Mouse (Mus musculus): ENCODE results near the gene Drd3. TPM values are rescaled to one million over a fixed set of nuclear protein-coding genes. Genes with fewer than 3 reads are reported as not detected.

The Drd3 gene
- polyA plus RNA-seq, 1 experiment from 2014 or later: not detected

DNA sequence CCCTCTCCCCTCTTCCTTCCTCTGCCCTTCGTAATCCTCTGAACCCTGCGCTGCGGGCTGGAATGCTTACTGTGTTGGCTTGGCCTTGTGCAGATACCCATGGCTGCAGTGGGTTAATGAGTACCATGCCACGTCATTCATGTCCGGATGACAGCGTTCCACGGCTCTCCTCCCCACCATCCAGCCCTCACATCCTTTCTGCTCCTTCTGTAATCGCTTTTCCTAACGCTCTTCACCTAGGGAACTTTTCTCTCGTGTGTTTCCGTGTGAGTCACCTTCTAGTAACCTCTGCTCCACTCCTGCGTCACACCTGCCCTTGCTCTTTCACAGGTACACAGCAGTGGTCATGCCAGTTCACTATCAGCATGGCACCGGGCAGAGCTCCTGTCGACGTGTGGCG lies 53.2 kb downstream of the Drd3 start:
- Histone ChIP-seq H3K27ac (no peak overlapping the region), H3K9me3 (no peaks in the 10 kb centered on the region), H3K27me3 (ENCODE audit: insufficient read depth, poor library complexity, severe bottlenecking) (no peaks in the 10 kb centered on the region), H3K36me3 (no peaks in the 10 kb centered on the region), H3K4me1 (replicated peaks) (no peaks in the 10 kb centered on the region; the same call in 1 of the 2 replicates), H3K4me3 (no peak overlapping the region)
- 79% methylated on average over 16 of the region's 16 CpGs for WGBS
- DNase-seq (ENCODE audit: low spot score): no peak

- Histone ChIP-seq H3K27ac (no peak overlapping the region), H3K4me3 (no peak overlapping the region)
Measured at GRCm38 (mm10) chr16:43809429-43809828, 55.6 kb downstream of the Drd3 start.

DNA sequence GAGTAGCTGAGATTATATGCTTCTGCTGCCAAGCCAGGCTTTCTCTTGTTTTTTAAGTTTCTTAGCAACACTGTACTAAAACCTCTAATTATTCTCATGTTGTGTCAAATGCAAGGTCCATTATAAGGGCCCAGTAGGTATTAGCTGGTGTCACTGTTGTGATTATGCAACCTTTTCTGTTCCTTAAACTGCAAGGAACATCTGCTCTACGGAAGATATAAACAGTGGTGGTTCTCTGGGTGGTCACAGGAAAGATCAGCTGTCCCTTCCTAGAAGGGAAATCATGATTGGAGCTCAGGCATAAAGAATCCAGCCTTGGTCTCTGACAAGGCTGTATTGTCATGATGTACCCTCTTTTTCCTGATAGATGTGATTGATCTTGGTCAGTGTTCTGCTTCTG lies 57.6 kb downstream of the Drd3 start:
- Histone ChIP-seq H3K27ac (no peak overlapping the region), H3K4me1 (replicated peaks) (0 out of 2 replicates have a peak, but pooled peaks cover 6% of the 10 kb centered on the region), H3K9me3 (no peaks in the 10 kb centered on the region), H3K27me3 (ENCODE audit: insufficient read depth, poor library complexity, severe bottlenecking) (no peaks in the 10 kb centered on the region), H3K4me3 (no peak overlapping the region), H3K36me3 (no peaks in the 10 kb centered on the region)
- no peak for DNase-seq (ENCODE audit: low spot score)
- 87% methylated on average over 1 of the region's 1 CpGs for WGBS

More at GRCm38 (mm10) chr16:43809429-43809828, 55.6 kb downstream of the Drd3 start:
- H3K4me1 ChIP-seq (replicated peaks): no peaks in the 10 kb centered on the region
- no peaks in the 10 kb centered on the region for H3K27me3 ChIP-seq (ENCODE audit: insufficient read depth, poor library complexity, severe bottlenecking)
- H3K36me3 ChIP-seq: no peaks in the 10 kb centered on the region
- WGBS: 96% methylated on average over 2 of the region's 2 CpGs
- no peaks in the 10 kb centered on the region for H3K9me3 ChIP-seq
- no peak for DNase-seq (ENCODE audit: low spot score)

GRCm38 (mm10) chr16:43814644-43815043 lies 60.8 kb downstream of the Drd3 start:
- Histone ChIP-seq H3K4me1 (replicated peaks) (0 out of 2 replicates have a peak, but pooled peaks cover 7% of the 10 kb centered on the region), H3K36me3 (no peaks in the 10 kb centered on the region), H3K4me3 (no peak overlapping the region), H3K9me3 (no peaks in the 10 kb centered on the region), H3K27me3 (ENCODE audit: insufficient read depth, poor library complexity, severe bottlenecking) (no peaks in the 10 kb centered on the region), H3K27ac (no peak overlapping the region)
- 35% methylated on average over 4 of the region's 4 CpGs for WGBS
- DNase-seq (ENCODE audit: low spot score): no peak

- no peaks in the 10 kb centered on the region for H3K36me3 ChIP-seq
- no peaks in the 10 kb centered on the region for H3K9me3 ChIP-seq
- no peak for DNase-seq (ENCODE audit: low spot score)
- 84% methylated on average over 4 of the region's 5 CpGs for WGBS
- H3K4me3 ChIP-seq: no peak overlapping the region
- H3K4me1 ChIP-seq (replicated peaks): 0 out of 2 replicates have a peak, but pooled peaks cover 7% of the 10 kb centered on the region
- no peak overlapping the region for H3K27ac ChIP-seq
- no peaks in the 10 kb centered on the region for H3K27me3 ChIP-seq (ENCODE audit: insufficient read depth, poor library complexity, severe bottlenecking)
Measured at GRCm38 (mm10) chr16:43816321-43816720, 62.5 kb downstream of the Drd3 start.

DNA sequence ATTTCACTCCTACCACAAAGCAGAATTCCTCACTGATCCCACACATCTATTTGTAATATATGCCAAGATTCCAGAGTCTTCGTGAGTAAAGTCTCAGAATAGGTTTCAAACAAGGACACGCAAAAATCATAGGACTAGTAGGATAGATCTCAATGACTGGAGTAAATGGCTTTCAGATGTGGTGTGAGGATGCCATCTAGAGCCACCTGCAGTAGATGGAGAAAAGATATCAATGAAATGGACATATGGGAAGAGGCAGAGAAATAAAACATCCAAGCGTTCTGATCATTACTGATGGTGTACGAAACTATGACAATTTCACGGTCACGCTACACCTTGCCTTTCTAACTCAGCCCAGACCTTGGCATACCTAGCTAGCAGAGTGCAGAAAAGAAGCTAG lies 64.6 kb downstream of the Drd3 start:
- Histone ChIP-seq H3K27ac (no peak overlapping the region), H3K4me1 (replicated peaks) (0 out of 2 replicates have a peak, but pooled peaks cover 7% of the 10 kb centered on the region), H3K9me3 (no peaks in the 10 kb centered on the region), H3K27me3 (ENCODE audit: insufficient read depth, poor library complexity, severe bottlenecking) (no peaks in the 10 kb centered on the region), H3K4me3 (no peak overlapping the region), H3K36me3 (no peaks in the 10 kb centered on the region)
- no peak for DNase-seq (ENCODE audit: low spot score)
- 96% methylated on average over 6 of the region's 6 CpGs for WGBS

DNA sequence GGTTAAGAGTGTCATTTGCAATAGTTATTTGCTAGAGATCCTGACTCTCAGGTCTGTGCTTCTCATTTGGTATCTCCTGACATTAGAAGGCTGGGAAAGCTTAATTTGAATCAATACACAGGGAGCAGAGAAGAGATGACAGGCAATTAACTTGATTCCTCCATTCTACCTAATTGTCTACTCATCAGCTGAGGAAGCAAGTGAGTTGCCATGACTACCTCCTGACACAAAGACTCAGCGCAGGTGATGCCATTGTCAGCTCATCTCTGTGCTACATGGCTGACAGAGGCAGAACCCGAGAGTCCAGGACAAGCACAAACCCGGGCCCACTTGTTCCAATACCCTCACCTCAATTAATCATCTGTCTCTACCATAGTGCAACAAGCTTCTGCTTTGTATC lies 73.7 kb downstream of the Drd3 start:
- Histone ChIP-seq H3K27me3 (ENCODE audit: insufficient read depth, poor library complexity, severe bottlenecking) (no peaks in the 10 kb centered on the region), H3K9me3 (no peaks in the 10 kb centered on the region), H3K27ac (no peak overlapping the region), H3K36me3 (no peaks in the 10 kb centered on the region), H3K4me1 (replicated peaks) (no peaks in the 10 kb centered on the region), H3K4me3 (no peak overlapping the region)
- DNase-seq (ENCODE audit: low spot score): no peak
- WGBS: 74% methylated on average over 3 of the region's 3 CpGs

- no peak overlapping the region for H3K27ac ChIP-seq
- H3K27me3 ChIP-seq (ENCODE audit: insufficient read depth, poor library complexity, severe bottlenecking): no peaks in the 10 kb centered on the region
- WGBS: 98% methylated on average over 2 of the region's 2 CpGs
- no peaks in the 10 kb centered on the region for H3K9me3 ChIP-seq
- H3K36me3 ChIP-seq: no peaks in the 10 kb centered on the region
- no peaks in the 10 kb centered on the region for H3K4me1 ChIP-seq (replicated peaks)
- H3K4me3 ChIP-seq: no peak overlapping the region
- no peak for DNase-seq (ENCODE audit: low spot score)
Measured at GRCm38 (mm10) chr16:43831957-43832356, 78.1 kb downstream of the Drd3 start.

- 93% methylated on average over 1 of the region's 1 CpGs for WGBS
- Histone ChIP-seq H3K27ac (no peak overlapping the region), H3K4me1 (replicated peaks) (no peaks in the 10 kb centered on the region), H3K9me3 (no peaks in the 10 kb centered on the region), H3K4me3 (no peak overlapping the region), H3K36me3 (no peaks in the 10 kb centered on the region), H3K27me3 (ENCODE audit: insufficient read depth, poor library complexity, severe bottlenecking) (no peaks in the 10 kb centered on the region)
- no peak for DNase-seq (ENCODE audit: low spot score)
Measured at GRCm38 (mm10) chr16:43841236-43841635, 87.4 kb downstream of the Drd3 start.

- no peaks in the 10 kb centered on the region for H3K36me3 ChIP-seq
- no peak overlapping the region for H3K27ac ChIP-seq
- no peak overlapping the region for H3K4me3 ChIP-seq
- WGBS: 61% methylated on average over 1 of the region's 1 CpGs
- H3K9me3 ChIP-seq: no peaks in the 10 kb centered on the region
- no peaks in the 10 kb centered on the region for H3K4me1 ChIP-seq (replicated peaks)
- DNase-seq (ENCODE audit: low spot score): no peak
- H3K27me3 ChIP-seq (ENCODE audit: insufficient read depth, poor library complexity, severe bottlenecking): no peaks in the 10 kb centered on the region
Measured at GRCm38 (mm10) chr16:43849839-43850238, 96.0 kb downstream of the Drd3 start.

DNA sequence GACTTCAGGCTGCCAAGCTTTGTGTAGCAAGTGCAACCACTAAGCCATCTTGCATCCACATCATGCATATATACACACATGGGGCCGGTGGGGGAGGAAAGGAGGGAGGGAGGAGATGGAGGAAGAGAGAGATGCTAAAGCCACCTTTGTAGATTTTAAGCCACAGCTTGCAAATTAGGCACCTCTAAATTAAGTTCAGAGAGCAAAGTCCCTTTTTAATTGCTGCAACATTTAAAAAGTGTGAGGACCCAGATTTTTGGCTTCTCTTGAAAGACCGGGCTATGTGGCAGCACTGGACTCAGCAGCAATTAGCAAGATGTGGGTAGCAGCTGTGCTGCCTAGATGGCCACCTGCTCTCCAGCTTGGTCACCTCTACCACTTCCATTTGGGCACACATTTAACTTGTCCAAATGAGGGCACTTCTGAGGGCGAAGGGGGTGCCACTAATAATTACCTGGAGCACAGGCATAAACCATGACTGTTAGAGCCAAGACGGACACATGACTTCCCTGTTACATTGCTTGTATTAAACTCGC lies 105.2 kb downstream of the Drd3 start:
- no peaks in the 10 kb centered on the region for H3K9me3 ChIP-seq
- peaks cover 22% of the 10 kb centered on the region for H3K36me3 ChIP-seq
- no peak overlapping the region for H3K27ac ChIP-seq
- H3K4me1 ChIP-seq (replicated peaks): no peaks in the 10 kb centered on the region
- DNase-seq (ENCODE audit: low spot score): no peak
- no peaks in the 10 kb centered on the region for H3K27me3 ChIP-seq (ENCODE audit: insufficient read depth, poor library complexity, severe bottlenecking)
- H3K4me3 ChIP-seq: no peak overlapping the region
- 93% methylated on average over 5 of the region's 5 CpGs for WGBS

DNA sequence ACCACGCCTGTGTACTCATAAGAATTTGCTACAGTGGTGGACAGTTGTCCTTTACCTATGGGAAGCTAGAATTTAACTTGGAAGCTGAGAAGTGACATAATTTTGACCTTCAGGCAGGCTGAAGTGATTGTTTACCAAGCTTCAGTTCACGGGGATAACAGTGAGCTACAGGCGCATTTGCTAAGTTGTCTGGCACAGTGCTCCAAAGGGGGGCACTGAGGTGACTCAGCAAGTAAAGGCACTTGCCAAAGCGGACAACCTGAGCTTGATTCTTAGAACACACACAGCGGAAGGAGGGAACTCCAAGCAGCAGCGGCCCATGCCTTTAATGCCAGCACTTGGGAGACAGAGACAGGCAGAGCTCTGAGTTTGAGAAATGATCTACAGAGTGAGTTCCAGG lies 106.8 kb downstream of the Drd3 start:
- WGBS: 85% methylated on average over 6 of the region's 6 CpGs
- Histone ChIP-seq H3K4me1 (replicated peaks) (no peaks in the 10 kb centered on the region), H3K27ac (no peak overlapping the region), H3K27me3 (ENCODE audit: insufficient read depth, poor library complexity, severe bottlenecking) (no peaks in the 10 kb centered on the region), H3K36me3 (peaks cover 28% of the 10 kb centered on the region), H3K4me3 (no peak overlapping the region), H3K9me3 (no peaks in the 10 kb centered on the region)
- DNase-seq (ENCODE audit: low spot score): no peak

- no peak overlapping the region for H3K4me3 ChIP-seq
- H3K36me3 ChIP-seq: peaks cover 67% of the 10 kb centered on the region
- DNase-seq (ENCODE audit: low spot score): no peak
- no peaks in the 10 kb centered on the region for H3K9me3 ChIP-seq
- no peaks in the 10 kb centered on the region for H3K4me1 ChIP-seq (replicated peaks)
- no peaks in the 10 kb centered on the region for H3K27me3 ChIP-seq (ENCODE audit: insufficient read depth, poor library complexity, severe bottlenecking)
- no peak overlapping the region for H3K27ac ChIP-seq
Measured at GRCm38 (mm10) chr16:43869805-43870204, 116.0 kb downstream of the Drd3 start.

- no peak for DNase-seq (ENCODE audit: low spot score)
- no peaks in the 10 kb centered on the region for H3K9me3 ChIP-seq
- H3K27me3 ChIP-seq (ENCODE audit: insufficient read depth, poor library complexity, severe bottlenecking): no peaks in the 10 kb centered on the region
- H3K4me3 ChIP-seq: no peak overlapping the region
- 92% methylated on average over 7 of the region's 7 CpGs for WGBS
- no peak overlapping the region for H3K27ac ChIP-seq
- peaks cover 79% of the 10 kb centered on the region for H3K36me3 ChIP-seq
- H3K4me1 ChIP-seq (replicated peaks): no peaks in the 10 kb centered on the region
Measured at GRCm38 (mm10) chr16:43871419-43871818, 117.6 kb downstream of the Drd3 start.

Data from hindbrain, embryonic 10.5 days (tissue).